Mouse (Mus musculus) 416B (cell line): ENCODE results near the gene Ehbp1l1.
A peak's percentile ranks its signal among the peaks of the same experiment; 100 is the strongest.
"Not testable (repeated sequence)": the region's sequence is repeated elsewhere in the genome, so short reads cannot be mapped to it uniquely, and the experiment has no call there.

Experiments
- DNase-seq: peaks from one replicate; pipeline ENCODE4 v3.0.0; 2011; ENCODE audit warnings: low read depth

Ehbp1l1 gene

DNA sequence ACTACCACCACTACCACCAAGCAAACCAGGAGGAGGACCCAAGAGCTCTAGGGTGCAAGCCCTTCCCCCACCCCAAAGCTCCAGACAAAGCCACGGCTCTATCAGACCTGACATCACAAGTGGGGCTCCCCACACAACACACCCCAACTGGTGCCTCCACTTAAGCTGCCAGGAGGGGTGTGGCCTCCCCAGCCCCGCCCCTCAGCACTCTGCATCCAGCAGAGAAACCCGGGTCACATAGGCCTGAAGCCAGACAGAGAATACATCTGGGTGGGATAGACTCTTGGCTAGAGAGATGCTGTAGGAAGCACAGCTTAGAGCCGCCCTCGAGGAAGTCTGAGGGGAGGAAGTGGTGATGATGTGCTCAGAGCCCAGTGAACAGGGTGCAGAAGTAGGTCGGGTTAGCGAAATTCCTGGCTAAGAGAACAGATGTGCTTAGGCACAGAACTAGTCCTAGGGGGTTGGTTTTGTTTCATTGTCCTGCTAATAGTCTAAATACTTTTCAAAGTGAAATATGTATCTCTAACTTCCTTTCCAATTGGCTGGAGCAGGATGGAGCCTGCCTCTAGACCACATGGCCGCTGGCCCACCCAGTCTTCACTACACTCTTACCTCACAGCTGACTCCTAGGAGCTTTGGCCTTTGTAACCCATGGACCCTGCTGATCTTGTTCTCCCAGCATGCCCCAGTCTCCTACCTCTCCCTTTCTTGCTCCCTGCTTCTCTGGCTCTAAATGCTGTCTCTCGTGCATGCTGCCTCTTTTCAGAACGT is 21.1 kb downstream of the Ehbp1l1 start:
- DNase-seq: peak; percentile 34

DNA sequence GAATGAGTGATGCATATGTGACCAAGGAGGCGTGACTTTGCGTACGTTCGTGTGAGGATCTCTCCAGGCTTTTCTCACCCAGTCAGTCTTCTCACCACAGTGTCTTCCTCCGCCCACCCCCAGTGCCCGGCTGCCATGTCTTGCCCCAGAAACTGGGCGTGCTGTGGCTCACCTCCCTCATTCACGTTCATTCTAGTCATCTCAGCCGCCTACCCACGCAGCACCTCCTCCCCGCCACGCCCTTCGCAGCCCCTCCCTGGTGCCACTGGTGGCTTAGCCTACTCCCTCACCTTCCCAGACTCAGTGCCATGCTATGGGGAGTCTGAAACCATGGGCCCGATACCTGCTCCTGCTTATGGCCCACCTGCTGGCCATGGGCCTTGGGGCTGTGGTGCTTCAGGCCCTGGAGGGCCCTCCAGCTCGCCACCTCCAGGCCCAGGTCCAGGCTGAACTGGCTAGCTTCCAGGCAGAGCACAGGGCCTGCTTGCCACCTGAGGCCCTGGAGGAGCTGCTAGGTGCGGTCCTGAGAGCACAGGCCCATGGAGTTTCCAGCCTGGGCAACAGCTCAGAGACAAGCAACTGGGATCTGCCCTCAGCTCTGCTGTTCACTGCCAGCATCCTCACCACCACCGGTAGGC is 21.8 kb downstream of the Ehbp1l1 start, which contains the start of gene Kcnk7:
Kcnk7 (plus strand) TSS at position 205 of the 638 bp plus-strand sequence.
- no peak for DNase-seq

GRCm38 (mm10) chr19:5695849-5696462 is 30.2 kb downstream of the Ehbp1l1 start:
- DNase-seq: no peak

GRCm38 (mm10) chr19:5693801-5694200 is 32.3 kb downstream of the Ehbp1l1 start:
- no peak for DNase-seq

DNA sequence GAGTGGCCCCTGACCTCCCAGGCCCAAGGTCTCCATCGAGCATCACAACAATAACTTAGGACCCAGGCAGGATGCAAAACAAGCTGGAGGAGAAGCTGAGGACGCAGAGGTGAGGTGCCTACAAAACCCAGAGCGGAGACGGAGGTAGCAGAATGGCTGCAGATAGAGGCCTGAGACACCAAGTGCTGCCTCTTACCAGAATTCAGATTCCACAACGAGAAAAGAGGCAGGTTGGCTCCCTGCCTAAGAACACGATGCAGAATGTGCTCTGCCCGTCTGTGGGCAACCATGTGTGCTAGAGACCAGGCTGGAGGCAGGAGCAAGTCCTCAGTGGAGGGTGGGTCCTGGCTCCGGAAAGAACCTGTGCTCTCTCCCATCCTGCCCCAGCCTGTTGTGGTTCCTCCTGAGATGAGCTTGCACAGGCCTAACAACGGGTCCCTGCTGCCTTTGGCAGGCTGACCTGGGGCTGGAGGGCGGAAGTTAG is 33.2 kb downstream of the Ehbp1l1 start:
- no peak for DNase-seq

GRCm38 (mm10) chr19:5692086-5692912 is 33.8 kb downstream of the Ehbp1l1 start:
- DNase-seq: peak; percentile 50

- DNase-seq: peak; percentile 31
Observed at GRCm38 (mm10) chr19:5691601-5692000, 34.5 kb downstream of the Ehbp1l1 start.

DNA sequence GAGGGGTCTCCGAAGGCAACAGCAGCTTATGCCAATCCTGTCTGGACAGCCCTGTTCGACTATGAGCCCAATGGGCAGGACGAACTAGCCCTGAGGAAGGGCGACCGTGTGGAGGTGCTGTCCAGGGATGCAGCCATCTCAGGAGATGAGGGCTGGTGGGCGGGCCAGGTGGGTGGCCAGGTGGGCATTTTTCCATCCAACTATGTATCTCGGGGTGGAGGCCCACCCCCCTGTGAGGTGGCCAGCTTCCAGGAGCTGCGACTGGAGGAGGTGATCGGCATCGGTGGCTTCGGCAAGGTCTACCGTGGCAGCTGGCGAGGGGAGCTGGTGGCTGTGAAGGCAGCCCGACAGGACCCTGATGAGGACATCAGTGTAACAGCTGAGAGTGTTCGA is 35.8 kb downstream of the Ehbp1l1 start:
- DNase-seq: no peak

GRCm38 (mm10) chr19:5689565-5690342 is 36.4 kb downstream of the Ehbp1l1 start:
- peak; percentile 92 for DNase-seq

DNA sequence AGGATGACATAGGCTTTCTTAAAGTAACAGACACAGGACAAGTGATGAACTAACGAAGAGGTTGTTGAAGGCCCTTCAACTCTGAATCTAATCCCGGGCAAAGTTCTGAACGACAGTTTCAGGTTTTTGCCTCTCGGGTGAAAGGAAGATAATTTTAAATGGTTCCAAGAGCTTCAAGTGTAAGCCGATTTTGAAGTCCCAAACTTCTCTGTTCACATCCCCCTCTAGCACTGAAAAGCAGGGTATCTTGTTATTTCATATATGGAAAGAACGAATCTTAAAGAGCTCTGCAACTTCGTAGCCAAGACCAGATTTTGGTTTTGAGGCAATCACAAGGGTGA is 37.1 kb downstream of the Ehbp1l1 start:
- no peak for DNase-seq

- DNase-seq: peak; percentile 99
Observed at GRCm38 (mm10) chr19:5688200-5689087, 37.7 kb downstream of the Ehbp1l1 start, which contains the start of the genes Map3k11 and Pcnx3. Gene Map3k11 (plus strand): TSS chr19:5688742. Gene Pcnx3 (minus strand): TSS chr19:5688908.

DNA sequence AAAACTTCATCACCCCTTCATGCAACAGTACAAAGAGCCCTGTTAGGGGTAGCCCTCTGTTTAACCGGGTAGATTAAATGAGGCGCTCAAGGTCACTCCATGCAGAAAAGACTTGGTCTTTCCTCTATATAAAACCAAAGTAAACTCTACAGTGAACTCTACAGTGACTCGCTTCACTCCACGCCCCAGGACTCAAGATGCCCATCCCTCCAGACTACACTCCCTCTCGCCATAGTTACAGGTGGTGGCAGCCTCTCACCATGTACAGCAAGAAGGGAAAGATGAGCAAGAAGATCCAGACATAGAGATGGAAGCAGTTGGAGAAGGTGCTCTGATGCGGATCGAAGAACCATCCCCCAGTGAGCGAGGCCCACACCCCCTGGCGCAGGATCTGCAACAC is 38.4 kb downstream of the Ehbp1l1 start:
- no peak for DNase-seq

DNA sequence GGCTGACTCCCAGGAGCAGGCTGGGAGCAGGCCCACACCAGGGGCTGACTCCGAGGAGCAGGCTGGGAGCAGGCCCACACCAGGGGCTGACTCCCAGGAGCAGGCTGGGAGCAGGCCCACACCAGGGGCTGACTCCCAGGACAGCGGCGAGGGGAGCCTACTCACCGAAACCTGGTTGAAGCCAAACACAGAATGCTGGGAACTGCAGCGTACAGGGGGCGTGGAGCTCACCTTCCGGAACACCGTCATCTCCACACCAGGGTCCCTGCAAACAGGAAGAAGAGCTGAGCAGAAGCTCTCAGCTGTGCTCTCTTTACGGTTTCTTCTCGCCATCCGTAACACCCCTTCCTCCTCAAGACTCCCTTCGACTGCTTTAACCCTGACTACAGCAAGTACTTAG is 39.2 kb downstream of the Ehbp1l1 start:
- not testable (repeated sequence) for DNase-seq

- DNase-seq: no peak
Observed at GRCm38 (mm10) chr19:5686437-5686836, 39.7 kb downstream of the Ehbp1l1 start.

GRCm38 (mm10) chr19:5685861-5686260 is 40.3 kb downstream of the Ehbp1l1 start:
- DNase-seq: no peak

- DNase-seq: no peak
Observed at GRCm38 (mm10) chr19:5685431-5685830, 40.7 kb downstream of the Ehbp1l1 start.

DNA sequence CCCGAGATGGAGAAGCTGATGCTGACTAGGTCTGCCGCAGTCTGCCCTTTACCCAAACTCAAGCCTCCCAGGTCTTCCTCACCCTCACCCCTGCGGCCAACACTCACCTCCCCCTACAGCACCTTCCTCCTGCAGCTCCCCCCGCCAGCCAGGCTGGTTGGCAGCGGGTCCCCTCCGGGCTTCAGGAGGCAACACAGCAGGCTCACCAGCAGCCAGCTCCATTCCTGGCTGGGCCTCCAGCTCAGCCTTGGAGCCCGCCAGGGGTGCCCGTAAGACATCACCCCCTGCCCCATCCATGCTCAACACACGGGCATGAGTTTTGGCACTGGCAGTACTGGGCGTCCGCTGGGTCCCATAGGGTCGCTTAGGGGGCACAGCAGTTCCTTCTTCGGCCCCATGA is 41.1 kb downstream of the Ehbp1l1 start:
- no peak for DNase-seq

DNA sequence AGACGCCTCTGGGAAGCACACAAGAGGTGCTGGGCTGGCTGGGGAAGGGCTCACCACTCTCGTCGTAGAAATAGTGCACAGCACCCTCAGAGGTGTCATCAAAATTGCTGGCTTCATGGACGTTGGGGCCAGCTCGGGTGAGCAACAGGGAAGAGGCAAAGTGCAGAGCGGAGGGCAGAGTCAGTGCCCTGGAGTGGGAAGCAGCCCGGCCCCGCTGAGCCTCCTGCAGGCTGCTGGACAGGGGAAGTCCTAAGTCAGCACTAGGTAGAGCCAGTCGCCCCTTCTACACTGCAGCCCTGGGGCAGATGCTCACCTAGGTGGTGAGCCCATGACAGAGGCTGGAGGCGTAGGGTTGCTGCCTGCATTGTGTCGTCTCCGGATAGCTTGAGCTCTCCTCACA is 41.9 kb downstream of the Ehbp1l1 start:
- DNase-seq: no peak

GRCm38 (mm10) chr19:5680432-5680831 is 45.7 kb downstream of the Ehbp1l1 start:
- no peak for DNase-seq

- no peak for DNase-seq
Observed at GRCm38 (mm10) chr19:5668372-5668771, 57.7 kb downstream of the Ehbp1l1 start.
